Mouse (Mus musculus) brown adipose tissue, adult 24 weeks (tissue): Measurements from ENCODE around the gene H2afz. TPM values are rescaled to one million over a fixed set of nuclear protein-coding genes. Genes with fewer than 3 reads are reported as not detected.

Source experiments
- H3K27ac ChIP-seq: fragments of 200-500 bp; replicated peaks from 2 replicates; pipeline ENCODE4 v1.5.1; 2012; ENCODE audit warnings: low read depth, mild to moderate bottlenecking, low read length
- H3K4me1 ChIP-seq: fragments of 200-500 bp; 2 replicates; pipeline ENCODE4 v1.6.1; 2012; ENCODE audit warnings: low read length, mixed read lengths; ENCODE audit not compliant: control insufficient read depth, insufficient read depth, insufficient read length
- H3K4me3 ChIP-seq: fragments of 200-500 bp; 2 replicates; pipeline ENCODE4 v1.5.1; 2012; ENCODE audit warnings: low read depth, mild to moderate bottlenecking, low read length, moderate library complexity; ENCODE audit not compliant: insufficient read depth
- polyA plus RNA-seq: library from polyadenylated mRNA; stranded (reverse); fragments of >200 nt; gene quantifications from 2 replicates; pipeline ENCODE4 v1.2.4, GENCODE M21; 2012; ENCODE audit not compliant: missing spikeins, insufficient read depth, insufficient read length

H2afz gene
- polyA plus RNA-seq: 131 and 134 TPM in 2 replicates

DNA sequence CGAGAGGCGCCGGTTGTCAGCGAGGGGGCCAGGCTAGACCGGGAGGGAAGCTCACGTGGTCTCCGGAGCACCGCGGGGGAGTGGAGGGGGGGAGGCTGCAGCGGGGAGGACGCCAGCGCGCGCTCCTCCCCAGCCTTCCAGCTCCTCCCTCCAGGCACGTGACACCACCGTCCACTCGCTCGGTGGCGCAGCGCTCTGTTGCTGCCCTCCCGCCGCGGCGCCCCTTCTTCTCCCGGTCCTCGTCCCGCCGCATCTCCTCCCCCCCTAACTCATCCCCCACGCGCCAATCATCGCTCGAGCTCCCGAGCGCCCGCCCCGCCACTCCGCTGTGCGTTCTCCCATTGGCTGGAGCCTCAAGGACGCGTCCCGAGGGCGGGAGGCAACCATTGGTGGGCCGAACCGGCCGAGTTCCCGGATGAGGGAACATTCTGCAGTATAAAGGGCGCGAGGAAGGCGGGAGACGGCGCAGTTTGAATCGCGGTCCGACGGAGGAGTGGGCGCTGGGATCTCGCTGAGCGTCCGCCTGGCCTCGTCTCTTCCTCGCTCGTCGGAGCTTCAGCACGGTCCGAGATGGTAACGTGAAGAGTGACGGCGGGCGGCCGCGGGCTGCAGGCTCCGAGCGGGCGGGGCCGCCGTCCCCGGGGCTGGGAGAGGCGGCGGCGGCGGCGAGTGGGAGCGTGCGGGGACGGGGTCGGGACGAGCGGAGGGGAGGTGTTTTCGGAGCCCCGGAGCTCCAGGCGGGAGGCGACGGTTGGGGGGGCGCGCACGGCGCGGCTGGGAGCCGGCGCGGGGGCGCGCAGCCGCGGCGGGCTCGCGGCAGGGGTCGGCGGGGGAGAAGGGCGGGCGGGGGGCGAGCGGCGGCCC is at the start of gene H2afz:
Gene H2afz, plus strand, starts transcription at position 364 of the 864 bp plus-strand sequence.
- Histone ChIP-seq H3K4me3 (peak within 1 kb of the TSS; percentile 83), H3K27ac (peak within 1 kb of the TSS; percentile 87), H3K4me1 (no peaks in the 10 kb centered on the region)

DNA sequence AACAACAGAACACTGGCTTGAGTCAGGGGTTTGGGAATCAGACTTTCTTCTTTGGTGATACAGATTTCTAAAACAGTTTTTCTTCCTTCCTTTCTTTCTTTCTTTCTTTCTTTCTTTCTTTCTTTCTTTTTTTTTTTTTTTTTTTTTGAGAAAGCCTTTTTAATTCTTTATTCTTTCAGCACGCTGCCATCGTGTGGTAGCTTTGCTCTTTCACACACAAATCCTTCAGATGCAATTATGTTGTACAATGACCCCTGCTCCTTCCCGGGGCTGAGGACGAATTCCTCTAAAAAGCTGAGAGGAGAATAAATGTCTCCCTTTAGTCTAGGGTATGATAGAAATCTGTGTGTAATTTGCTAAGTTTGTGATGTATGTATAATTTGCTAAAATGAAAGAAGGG is 45.6 kb upstream of the H2afz start:
- no peaks in the 10 kb centered on the region for H3K4me1 ChIP-seq
- no peak overlapping the region for H3K4me3 ChIP-seq

DNA sequence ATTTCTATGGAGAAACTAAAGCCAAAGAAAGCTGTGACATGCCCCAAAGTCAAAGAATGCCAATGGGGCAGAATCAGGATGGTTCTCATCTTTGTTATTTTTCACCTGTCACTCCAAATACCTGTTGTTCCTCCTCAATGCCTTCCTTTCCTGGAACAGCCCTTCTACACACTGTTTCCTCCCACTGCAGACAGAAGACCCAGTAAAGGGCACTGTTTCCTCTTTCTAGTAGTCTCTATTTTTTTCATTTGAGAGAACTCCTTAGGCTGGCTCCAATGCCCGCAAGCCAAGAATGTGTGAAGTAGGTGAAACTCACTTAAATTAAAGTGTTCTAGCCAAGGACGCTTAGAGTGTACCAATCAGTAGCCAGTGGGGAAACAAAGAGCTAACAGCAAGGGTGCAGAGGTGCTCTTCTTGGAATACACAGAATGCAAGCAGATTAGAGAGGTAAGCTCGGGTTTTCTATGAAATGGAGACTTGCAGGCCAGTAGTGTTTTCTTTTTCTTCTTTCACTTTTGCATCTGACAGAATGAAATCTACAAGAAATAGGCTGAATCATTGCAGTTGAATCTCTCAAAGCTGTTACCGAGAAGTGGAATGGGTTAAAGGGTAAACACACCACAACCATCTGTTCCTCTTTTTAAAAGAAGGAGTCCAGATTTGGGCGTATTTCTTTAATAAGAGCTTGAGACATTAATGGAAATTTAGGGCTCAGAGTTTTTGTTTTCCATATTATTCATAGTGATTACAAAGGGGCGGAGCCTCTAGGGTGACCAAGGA is 43.4 kb upstream of the H2afz start:
- H3K27ac ChIP-seq: no peak overlapping the region; the same call in 1 of the 2 replicates
- H3K4me1 ChIP-seq: no peaks in the 10 kb centered on the region
- no peak overlapping the region for H3K4me3 ChIP-seq

More for the DNA sequence above, 45.6 kb upstream of the H2afz start:
- no peak overlapping the region for H3K27ac ChIP-seq

DNA sequence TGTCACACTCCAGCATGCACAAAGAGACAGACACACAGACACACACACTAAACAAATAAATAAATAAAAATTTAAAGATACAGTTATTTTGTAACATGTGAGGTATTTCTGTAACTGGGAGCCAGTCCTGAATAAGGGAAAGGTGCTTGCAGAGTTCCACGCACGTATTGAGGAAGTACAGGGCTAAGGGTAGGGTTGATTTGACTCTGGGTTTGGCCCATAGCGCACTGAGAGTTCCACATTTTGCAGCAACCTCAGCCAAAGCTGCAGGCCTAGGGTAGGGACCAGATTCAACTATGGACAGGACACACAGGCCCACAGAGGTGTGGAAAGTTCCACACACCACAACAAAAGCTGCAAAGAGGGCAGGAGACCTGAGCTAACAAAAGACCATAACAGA is 41.0 kb upstream of the H2afz start:
- H3K27ac ChIP-seq: no peak overlapping the region
- no peak overlapping the region for H3K4me3 ChIP-seq
- H3K4me1 ChIP-seq: no peaks in the 10 kb centered on the region

DNA sequence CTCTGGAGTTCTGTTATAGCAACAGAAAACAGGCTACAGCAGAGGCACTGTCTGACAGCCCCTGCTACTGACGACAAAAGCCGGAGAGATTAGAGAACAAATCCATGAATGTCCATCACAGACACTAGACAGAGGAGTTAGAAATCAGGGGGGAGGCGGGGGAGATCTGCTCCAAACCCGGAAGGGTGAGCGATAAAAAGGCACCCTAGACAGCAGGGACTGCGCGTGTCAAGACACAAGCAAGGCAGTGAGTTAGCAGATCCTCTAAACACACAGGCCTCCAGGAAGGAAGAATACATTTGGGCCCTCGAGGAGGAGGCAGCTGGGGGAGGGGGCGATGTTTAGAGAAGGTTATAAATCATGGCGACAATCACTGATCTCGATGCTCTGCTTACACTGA is 36.6 kb upstream of the H2afz start:
- Histone ChIP-seq H3K4me1 (no peaks in the 10 kb centered on the region), H3K27ac (no peak overlapping the region)

DNA sequence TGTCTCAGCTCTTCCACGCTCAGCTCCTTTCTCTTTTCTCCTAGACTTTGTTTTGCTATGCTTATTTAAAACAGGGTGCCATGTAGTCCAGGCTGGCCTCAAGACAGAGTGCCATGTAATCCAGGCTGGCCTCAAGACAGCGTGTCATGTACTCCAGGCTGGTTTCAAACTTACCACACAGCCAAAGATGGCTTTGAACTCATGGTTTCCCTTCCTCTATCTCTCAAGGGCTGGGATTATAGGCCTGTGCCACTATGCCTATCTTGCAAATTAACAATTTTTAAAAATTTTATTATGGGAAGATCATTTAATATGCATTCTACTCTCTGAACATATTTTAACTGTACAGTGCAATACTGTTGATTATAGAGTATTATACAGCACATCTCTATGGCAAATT is 33.1 kb upstream of the H2afz start:
- Histone ChIP-seq H3K4me3 (no peak overlapping the region), H3K27ac (no peak overlapping the region), H3K4me1 (no peaks in the 10 kb centered on the region)

More for the DNA sequence above, 36.6 kb upstream of the H2afz start:
- no peak overlapping the region for H3K4me3 ChIP-seq

DNA sequence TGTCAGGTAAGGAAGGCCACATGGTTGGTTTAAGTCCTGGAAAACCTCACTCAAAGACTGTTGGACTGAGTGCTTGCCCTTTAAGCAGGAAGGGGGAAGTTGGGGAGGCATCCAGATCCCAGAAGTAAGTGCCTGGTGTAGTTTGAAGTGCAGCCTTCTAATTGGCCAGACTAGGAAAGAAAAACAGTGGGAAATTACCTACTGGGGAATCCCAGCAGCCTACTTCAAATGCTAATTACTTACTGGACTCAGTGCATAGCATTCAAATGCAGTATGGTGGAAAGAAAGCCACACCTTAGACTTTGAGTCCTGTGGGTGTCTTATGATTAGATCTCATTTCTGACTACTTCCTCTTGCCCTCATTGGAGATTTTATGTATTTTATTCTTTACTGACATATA is 31.2 kb upstream of the H2afz start:
- no peak overlapping the region for H3K4me3 ChIP-seq
- no peaks in the 10 kb centered on the region for H3K4me1 ChIP-seq
- no peak overlapping the region for H3K27ac ChIP-seq

DNA sequence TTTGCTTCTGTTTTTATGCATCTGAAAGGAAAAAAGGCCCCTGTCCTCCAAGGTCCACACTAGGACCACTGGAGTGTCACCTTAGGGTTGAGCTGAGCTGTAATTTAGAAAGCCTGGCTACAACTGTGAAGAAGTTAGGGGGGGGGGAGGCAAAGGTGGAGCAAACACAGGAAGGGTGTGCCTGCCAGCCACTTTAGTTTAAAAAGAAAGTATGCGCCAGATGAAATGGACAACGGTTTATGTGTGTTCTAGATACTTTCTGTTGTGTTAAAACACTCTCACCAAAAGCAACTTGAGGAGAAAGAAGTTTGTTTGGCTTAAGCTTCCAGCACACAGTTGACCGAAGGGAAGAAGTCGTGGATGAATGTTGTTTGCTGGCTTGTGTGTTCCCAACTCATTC is 30.6 kb upstream of the H2afz start:
- Histone ChIP-seq H3K27ac (no peak overlapping the region), H3K4me3 (no peak overlapping the region), H3K4me1 (no peaks in the 10 kb centered on the region)

DNA sequence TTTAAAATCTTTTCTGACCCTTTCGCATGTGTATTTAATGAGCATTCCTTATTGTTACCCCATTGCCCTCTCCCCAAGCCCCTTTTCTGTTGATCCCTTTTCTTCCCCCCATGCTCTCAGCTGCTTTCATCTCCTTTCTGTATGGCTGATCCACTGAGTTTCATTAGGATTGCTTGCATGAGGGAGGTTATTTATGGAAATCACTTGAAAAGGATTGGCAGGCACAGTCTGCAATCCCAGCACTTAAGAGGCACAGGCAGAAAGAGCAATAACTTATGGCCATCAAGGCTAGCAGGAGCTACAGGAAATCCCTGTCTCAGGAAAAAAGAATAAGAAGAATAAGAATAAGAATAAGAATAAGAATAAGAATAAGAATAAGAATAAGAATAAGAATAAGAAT is 27.7 kb upstream of the H2afz start:
- no peak overlapping the region for H3K27ac ChIP-seq
- H3K4me1 ChIP-seq: no peaks in the 10 kb centered on the region
- H3K4me3 ChIP-seq: no peak overlapping the region

DNA sequence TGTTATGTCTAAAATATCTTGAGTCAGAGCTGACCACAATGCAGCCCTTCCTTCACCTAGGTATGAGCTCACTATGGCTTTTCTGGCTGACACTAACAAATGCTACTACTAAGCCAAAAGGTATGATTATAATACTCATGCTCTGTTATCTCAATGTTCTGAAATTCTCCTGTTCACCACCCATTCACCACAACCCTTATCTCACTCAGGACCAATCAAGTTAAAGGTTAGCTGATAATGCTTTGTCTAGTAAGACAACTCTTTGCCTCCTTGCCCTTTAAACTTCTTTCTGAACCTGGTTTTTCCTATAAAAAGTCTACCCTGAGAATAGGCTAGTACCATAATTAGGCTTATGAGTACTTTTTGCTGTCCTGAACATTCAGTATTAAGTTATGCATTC is 26.1 kb upstream of the H2afz start:
- H3K27ac ChIP-seq: no peak overlapping the region
- H3K4me1 ChIP-seq: no peaks in the 10 kb centered on the region
- no peak overlapping the region for H3K4me3 ChIP-seq

DNA sequence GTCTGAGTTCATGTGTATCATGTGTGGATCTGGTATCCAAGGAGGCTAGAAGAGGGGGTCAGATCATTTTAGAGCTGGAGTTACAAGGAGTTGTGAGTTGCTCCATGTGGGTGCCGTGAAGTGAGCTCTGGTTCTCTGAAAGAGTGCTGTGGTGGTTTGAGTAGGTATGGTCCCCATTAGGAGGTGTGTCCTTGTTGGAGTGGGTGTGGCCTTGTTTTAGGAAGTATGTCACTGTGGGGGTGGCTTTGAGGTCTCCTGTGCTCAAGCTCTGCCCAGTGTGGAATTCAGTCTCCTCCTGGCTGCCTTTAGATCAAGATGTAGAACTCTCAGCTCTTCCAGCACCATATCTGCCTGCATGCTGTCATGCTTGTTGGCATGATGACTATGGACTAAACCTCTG is 21.3 kb upstream of the H2afz start:
- no peak overlapping the region for H3K27ac ChIP-seq
- no peaks in the 10 kb centered on the region for H3K4me1 ChIP-seq
- no peak overlapping the region for H3K4me3 ChIP-seq

DNA sequence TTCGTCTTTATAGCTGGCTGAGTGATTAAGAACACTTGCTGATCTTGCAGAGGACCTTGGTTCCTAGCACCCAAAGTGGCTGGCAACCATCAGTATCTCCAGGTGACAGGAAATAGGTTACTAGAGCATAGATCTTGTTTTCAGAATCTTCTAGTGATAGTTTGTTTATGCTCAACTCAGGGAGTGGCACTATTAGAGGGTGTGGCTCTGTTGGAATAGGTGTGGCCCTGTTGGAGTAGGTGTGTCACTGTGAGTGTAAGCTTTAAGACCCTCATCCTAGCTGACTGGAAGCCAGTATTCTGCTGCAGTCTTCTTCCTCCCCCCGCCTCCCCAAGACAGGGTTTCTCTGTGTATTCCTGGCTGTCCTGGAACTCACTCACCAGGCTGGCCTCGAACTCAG is 20.0 kb upstream of the H2afz start:
- H3K4me1 ChIP-seq: no peaks in the 10 kb centered on the region
- H3K27ac ChIP-seq: no peak overlapping the region
- H3K4me3 ChIP-seq: no peak overlapping the region

DNA sequence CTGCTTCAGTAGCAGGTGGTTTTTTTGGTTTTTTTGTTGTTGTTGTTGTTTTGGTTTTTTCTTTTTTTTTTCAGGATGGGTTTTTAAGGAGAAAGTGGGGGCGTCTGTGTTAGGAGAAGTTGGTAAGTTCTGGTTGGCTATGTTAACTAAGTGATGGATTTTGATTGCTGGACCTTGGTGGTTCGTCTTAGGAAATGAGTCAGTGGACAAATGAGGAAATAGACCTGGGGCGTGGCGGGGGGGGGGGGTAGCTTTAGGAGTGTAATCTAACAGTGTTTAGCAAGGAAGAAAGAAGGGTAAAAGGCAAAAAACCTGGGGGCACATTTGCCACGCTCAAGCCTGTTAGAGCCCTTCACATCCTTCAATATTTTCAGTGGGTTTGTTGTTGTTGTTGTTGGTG is 17.7 kb upstream of the H2afz start:
- no peak overlapping the region for H3K4me3 ChIP-seq
- no peak overlapping the region for H3K27ac ChIP-seq
- no peaks in the 10 kb centered on the region for H3K4me1 ChIP-seq

DNA sequence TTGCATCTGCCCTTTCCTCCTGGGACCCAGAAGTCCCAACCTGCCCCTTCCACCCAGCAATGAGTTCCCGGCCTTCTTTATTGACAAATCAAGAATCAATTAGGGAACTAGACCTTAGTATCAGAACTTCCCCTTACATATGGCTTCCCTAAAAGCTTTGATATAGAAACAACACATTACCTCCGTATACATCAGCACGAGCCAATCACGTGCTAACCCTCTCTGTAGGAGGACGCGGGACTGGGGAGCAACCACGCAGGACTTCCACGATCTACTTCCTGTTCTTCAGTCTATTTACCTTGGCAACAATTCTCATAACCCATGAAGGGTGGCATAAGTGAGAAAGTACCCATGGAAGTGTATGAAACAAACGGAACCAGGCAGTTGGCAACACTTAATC is 15.9 kb upstream of the H2afz start:
- H3K27ac ChIP-seq: no peak overlapping the region
- H3K4me3 ChIP-seq: no peak overlapping the region
- no peaks in the 10 kb centered on the region for H3K4me1 ChIP-seq

DNA sequence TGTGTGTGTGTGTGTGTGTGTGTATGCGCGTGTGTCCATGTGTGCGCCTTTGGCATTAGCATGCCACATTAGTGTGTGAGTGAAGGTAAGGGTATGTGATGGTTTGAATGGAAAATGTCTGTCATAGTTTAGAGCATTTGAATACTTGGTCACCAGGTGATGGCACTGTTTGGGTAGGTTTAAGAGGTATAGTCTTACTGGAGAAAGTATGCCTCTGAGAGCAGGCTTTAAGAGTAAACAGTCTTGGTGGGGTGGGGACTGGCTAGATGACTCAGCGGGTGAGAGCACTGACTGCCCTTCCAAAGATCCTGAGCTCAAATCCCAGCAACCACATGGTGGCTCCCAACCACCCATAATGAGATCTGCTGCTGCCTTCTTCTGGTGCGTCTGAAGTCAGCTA is 14.6 kb upstream of the H2afz start:
- no peak overlapping the region for H3K4me3 ChIP-seq
- H3K4me1 ChIP-seq: no peaks in the 10 kb centered on the region
- no peak overlapping the region for H3K27ac ChIP-seq

DNA sequence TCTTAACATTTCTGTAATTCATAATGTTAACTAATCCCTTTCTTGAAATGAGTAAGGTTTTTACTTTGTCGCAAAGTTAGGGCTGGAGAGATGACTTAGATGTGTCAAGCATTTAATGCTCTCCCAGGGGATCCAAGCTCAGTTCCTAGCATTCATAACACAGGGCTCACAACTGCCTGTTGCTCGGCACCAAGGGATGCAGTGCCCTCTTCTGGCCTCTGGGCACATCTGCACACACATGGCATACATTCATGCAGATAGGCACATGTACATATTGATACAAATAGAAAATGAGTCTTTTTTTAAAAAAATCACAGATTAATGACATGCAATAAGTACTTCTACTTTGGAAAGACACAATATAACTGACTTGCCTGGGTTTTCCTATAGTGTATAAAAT is 13.1 kb upstream of the H2afz start:
- Histone ChIP-seq H3K27ac (no peak overlapping the region), H3K4me1 (no peaks in the 10 kb centered on the region), H3K4me3 (no peak overlapping the region)
